Mouse (Mus musculus): Measurements from ENCODE around the gene Bsnd.

Gene Bsnd

GRCm38 (mm10) chr4:106483215-106483727 lies 8.8 kb downstream of the Bsnd start:
- no peak for DNase-seq (ENCODE audit: low spot score)

DNA sequence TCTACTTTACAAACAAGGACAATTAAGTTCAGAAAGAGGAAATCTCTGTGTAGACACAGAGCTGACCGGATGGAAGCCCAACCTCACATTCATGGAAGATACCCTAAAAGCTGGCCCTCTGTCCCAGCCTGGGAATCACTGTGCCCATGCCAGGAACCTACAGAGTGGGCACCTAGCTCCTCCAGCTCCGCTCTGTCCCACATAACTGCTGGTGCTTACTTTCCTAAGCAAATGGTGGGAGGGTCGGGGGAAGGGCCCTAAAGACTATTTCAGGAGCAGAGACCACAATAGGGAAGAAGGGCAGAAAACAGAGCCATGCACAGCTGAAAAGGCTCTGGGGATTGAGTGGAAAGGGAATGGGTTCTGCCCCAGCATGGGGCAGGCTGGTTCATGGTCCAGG lies 11.5 kb downstream of the Bsnd start:
- no peak for DNase-seq (ENCODE audit: low spot score)

- DNase-seq (ENCODE audit: low spot score), result peak; percentile 27
Measured at GRCm38 (mm10) chr4:106474241-106474640, 17.8 kb downstream of the Bsnd start.

- DNase-seq (ENCODE audit: low spot score), result peak; percentile 31
Measured at GRCm38 (mm10) chr4:106472335-106472734, 19.7 kb downstream of the Bsnd start.

DNA sequence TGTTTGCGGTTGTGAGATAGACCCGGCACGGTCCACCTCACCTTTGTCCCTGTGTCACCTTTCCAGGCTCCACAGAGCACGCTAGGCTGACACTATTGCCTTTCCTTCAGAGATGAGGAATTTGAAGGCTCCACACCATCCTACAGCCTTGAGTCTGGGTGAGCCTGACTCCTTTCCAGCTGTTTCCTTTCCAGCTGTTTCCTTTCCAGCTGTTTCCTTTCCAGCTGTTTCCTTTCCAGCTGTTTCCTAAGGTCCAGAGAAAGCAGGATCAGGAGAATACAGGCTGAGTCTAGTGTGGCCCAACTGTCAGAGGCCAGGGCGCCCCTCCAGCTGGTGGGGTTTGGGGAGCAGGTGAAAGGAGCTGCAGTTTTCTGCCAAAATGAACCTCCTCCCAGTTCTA lies 21.2 kb downstream of the Bsnd start:
- DNase-seq (ENCODE audit: low spot score), result no peak

DNA sequence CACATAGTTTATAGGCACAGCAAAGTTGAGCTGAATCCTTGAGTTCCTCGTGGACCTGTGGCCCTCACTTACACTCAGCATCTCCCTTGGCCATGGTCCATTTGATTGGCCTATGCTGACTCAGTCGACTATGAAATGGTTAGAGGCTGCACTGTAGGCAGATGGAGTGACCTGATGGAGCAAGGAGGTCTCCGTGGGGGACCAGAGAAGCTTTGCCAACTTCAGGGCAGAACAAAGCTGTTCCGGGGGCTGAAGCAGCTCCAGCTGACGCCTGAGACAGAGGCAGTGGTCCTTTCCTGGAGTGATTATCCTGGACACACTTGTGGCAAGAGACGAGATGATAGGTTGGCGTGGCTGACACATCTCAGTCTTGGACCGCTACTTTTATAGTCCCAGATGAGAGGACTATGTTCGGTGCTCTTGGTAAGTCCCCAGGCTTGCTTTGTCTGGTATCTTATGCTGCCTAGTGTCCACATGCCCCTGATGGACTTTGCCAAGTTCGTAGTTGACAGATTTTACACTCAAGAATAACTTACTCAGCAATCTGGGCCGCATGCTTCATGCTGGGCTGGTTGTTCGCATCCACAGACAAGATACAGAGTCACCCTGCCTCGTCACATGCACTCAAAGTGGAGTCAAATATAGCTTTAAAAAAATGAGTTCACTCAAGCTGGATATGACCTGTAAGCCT lies 24.5 kb downstream of the Bsnd start:
- DNase-seq (ENCODE audit: low spot score), result no peak

DNA sequence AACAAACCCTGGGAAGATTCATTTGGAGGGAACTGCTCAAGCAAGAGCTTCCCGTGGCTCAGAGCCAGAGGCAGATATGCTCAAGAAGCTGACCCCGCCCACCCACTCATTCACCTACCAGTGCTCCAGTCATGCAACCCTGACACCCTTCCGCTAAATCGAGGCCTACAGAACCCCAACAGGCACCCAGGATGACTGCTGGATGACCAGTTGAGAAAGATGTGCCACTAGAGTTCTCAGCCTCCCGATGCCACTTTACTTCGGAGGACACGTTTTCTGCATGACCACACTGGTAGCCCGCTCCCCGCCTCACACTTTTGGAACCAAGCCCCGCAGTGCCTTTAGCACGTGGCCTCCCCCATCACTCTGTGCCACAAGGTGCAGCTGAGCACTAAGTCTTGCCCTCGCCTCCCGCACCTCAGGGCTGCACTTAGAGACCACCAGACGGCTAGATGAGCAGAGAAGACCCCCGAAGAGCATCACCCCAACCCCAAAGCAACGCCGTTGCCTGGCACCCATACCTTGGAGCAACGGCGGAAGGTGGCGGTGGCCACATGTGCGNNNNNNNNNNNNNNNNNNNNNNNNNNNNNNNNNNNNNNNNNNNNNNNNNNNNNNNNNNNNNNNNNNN lies 28.8 kb downstream of the Bsnd start:
- no peak for DNase-seq (ENCODE audit: low spot score)

DNA sequence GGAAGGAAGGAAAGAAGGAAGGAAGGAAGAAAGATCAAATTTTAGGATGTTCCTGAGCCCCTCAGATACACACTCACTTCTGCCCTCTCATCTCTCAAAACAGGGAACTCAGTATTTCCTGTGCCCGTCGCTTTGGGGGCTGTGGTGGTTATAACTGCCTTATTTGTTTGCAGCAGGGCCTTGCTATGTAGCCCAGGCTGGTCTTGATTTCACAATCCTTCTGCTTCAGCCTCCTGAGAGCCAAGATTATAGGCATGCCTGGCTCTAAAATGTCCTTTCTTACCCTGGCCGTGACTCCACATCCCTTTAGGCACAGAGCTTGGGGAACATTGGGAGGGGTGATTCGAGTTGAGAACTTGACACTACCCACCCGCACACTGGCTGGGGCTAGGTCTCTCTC lies 29.6 kb downstream of the Bsnd start:
- no peak for DNase-seq (ENCODE audit: low spot score)

GRCm38 (mm10) chr4:106462016-106462415 lies 30.1 kb downstream of the Bsnd start:
- no peak for DNase-seq (ENCODE audit: low spot score)

DNA sequence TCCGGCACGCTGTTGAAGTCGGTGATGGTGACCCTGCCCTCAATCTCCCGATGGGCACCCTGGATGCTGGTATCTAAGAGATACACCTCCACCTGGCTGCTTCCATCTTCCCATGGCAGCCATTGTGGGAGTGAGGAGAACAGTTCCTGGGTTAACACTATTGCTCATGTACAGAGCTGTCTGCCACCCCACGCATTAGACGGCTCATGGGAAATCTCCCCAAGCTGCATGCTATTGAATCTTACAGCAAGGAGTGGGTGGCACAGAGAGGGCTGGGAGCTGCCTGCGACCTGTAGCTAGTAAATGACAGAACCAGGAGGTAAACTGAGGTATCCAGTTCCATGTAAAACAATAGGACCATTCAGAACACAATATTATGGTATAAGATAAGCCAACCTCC lies 37.5 kb downstream of the Bsnd start:
- no peak for DNase-seq (ENCODE audit: low spot score)

DNA sequence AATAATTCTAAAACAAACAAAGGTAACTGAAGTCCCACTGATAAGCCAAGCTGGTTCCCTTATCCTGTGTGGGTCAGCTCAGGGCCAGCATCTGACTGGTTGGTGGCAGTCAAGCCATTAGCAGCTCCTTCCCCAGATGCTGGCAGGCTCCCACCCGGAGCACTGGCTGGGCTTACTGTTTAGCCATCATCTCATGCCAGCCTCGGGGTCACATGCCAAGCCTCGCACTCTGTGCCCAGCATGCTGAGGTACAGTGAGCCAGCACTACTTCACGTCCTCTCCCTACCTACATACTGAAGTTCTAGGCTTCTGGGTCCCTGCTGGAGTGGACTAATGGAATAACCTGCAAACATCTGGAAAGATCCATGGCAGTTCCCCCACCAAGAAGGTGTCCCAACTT lies 38.6 kb downstream of the Bsnd start:
- DNase-seq (ENCODE audit: low spot score), result no peak

- no peak for DNase-seq (ENCODE audit: low spot score)
Measured at GRCm38 (mm10) chr4:106453108-106453507, 39.0 kb downstream of the Bsnd start.

DNA sequence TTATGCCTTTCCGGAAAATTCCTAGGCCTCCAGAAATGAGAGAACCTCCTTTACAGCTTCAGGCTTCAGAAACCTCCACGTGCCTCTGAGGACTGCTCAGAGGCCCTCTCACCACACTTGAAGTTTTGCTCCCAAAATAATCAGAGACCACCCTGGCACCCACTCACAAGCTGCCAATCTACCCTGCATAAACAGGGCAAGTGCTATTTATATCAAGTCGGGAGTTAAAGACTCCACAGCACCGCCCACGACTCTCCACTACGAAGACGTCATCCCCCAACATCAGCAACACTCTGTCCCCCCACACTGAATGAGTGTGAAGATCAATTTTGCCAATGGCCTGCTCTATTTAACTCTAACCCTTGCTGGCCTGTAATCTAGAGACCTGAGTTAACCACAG lies 39.7 kb downstream of the Bsnd start:
- no peak for DNase-seq (ENCODE audit: low spot score)

GRCm38 (mm10) chr4:106449306-106449705 lies 42.8 kb downstream of the Bsnd start:
- no peak for DNase-seq (ENCODE audit: low spot score)

GRCm38 (mm10) chr4:106443182-106443581 lies 48.9 kb downstream of the Bsnd start:
- DNase-seq (ENCODE audit: low spot score), result no peak

DNA sequence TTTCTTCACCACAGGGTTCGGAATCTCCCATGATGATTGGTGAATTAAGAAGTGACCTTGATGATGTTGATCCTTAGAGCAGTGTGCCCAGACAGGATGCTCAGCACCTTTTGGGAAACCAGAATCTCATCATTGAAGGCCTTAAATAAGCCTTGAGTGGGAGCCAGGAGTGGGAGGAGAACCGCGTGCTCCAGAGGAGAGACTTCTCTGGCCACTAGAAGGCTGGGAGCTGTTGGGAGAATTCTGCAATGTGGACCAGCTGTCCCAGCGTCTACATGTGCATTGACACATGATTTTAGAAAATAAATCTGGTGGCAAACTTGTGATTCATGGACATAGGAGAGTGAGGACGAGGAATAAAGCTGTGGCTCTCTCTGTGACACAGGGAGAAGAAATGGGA lies 53.3 kb downstream of the Bsnd start:
- no peak for DNase-seq (ENCODE audit: low spot score)

DNA sequence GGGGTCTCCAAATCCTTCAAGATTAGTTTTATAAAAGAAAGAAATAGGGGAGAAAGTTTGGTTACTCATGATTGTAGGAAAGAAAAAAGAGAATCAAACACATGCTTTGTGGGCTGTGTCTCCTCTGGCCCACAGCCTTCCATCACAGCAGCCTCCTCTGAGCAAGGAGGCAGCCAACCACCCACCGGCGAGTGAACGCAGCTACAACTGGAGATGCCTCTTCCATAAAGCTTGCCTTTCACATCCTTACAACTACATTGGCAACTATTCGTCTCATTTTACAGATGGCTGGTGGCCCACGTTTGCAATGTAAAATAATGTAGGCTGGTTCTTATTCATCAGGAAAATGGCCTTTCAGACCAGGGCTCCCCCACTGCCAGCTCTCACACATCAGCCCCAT lies 54.9 kb downstream of the Bsnd start:
- DNase-seq (ENCODE audit: low spot score), result no peak

DNA sequence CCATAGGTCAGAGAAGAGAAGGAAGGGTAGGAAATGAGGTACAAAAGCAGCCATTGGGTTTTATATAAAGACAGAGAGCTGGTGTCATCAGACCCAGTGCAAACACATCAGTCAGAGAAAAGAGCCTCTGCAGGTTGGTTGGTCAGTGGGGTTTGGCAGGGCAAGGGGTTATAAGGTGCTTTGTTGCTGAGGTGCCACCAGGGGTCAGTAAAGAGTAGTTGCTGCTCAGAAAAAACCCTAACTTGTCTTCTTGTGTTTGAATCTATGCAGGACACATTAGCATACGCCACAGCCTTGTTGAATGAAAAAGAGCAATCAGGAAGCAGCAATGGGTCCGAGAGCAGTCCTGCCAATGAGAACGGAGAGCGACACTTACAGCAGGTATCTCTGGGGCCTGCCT lies 55.6 kb downstream of the Bsnd start:
- no peak for DNase-seq (ENCODE audit: low spot score)

- no peak for DNase-seq (ENCODE audit: low spot score)
Measured at GRCm38 (mm10) chr4:106435426-106435825, 56.7 kb downstream of the Bsnd start.

Data from ovary, postnatal 36 days (tissue).